Mouse (Mus musculus) forebrain, embryonic 11.5 days (tissue): ENCODE results near the gene Rsc1a1. TPM values are rescaled to one million over a fixed set of nuclear protein-coding genes. Genes with fewer than 3 reads are reported as not detected.

Experiments used
- ATAC-seq: fragments of 200-750 bp; cut with Nextera tagmentation; replicated peaks from 2 replicates; pipeline ENCODE4 v1.8.0; 2017; ENCODE audit warnings: moderate TSS enrichment; ENCODE audit not compliant: low FRiP score
- DNase-seq: peaks from one replicate; pipeline ENCODE4 v3.0.0-alpha.2; 2017; ENCODE audit warnings: low spot score
- H3K27ac ChIP-seq: fragments of 300-500 bp; sonication (generic); 2 replicates; pipeline ENCODE4 v1.5.1; 2014; ENCODE audit warnings: low read depth, low read length
- H3K27me3 ChIP-seq: fragments of 300-500 bp; sonication (generic); 2 replicates; pipeline ENCODE4 v1.6.1; 2014; ENCODE audit warnings: mild to moderate bottlenecking, low read length, mixed read lengths; ENCODE audit not compliant: control insufficient read depth, insufficient read depth
- H3K36me3 ChIP-seq: fragments of 300-500 bp; sonication (generic); 2 replicates; pipeline ENCODE4 v1.6.1; 2014; ENCODE audit warnings: mild to moderate bottlenecking, low read length, moderate library complexity, mixed read lengths; ENCODE audit not compliant: control insufficient read depth, insufficient read depth
- H3K4me1 ChIP-seq: fragments of 300-500 bp; sonication (generic); replicated peaks from 2 replicates; pipeline ENCODE4 v1.6.1; 2014; ENCODE audit warnings: low read length, mixed read lengths; ENCODE audit not compliant: control insufficient read depth, insufficient read depth
- H3K4me2 ChIP-seq: fragments of 300-500 bp; sonication (generic); 2 replicates; pipeline ENCODE4 v1.6.1; 2014; ENCODE audit warnings: low read depth, mild to moderate bottlenecking, low read length, moderate library complexity, mixed read lengths; ENCODE audit not compliant: severe bottlenecking
- H3K4me3 ChIP-seq: fragments of 300-500 bp; sonication (generic); 2 replicates; pipeline ENCODE4 v1.5.1; 2014; ENCODE audit warnings: low read depth, low read length
- H3K9ac ChIP-seq: fragments of 300-500 bp; sonication (generic); 2 replicates; pipeline ENCODE4 v1.6.1; 2014; ENCODE audit warnings: low read length
- H3K9me3 ChIP-seq: fragments of 300-500 bp; sonication (generic); 2 replicates; pipeline ENCODE4 v1.6.1; 2016; ENCODE audit warnings: low read length, mixed read lengths; ENCODE audit not compliant: control insufficient read depth
- WGBS: fragments of 180-500 bp; shearing (Covaris S2); extraction: QIAGEN DNeasy Blood & Tissue Kit; methylation state at CpG from one replicate; pipeline ENCODE4 v1.1.7; 2014; 5-methylcytosine and 5-hydroxymethylcytosine counted together
- polyA plus RNA-seq: library from polyadenylated mRNA; unstranded; fragments of >200 nt; fragmentation: Nextera tagmentation; extraction: Ambion mirVana; gene quantifications from 2 replicates; pipeline ENCODE4 v1.2.1, GENCODE M21; 2014

Gene Rsc1a1
- polyA plus RNA-seq, 1 experiment from 2014 or later = 2.4 TPM

DNA sequence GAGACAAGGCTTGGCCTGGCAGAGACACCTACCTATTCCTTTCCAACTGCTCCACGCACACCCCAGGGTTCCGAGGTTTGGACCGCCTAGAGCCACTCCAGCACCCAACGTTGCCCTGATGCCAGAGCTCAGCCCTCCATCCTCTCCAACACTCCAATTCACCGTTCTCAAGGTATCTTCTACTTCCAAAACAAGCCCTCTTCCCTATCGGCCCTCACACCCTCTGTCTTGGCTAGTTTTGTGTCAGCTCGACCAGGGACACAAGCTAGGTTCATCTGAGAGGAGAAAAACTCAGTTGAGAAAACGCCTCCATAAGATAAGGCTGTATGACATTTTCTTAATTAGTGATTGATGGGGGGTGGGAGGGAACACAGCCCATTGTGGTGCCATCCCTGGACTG is 20.6 kb downstream of the Rsc1a1 start, which contains the start of gene Plekhm2:
Plekhm2 (minus strand) TSS at position 101 of the 400 bp plus-strand sequence.
- H3K4me3 ChIP-seq = peak within 1 kb of the TSS; percentile 81
- no peaks in the 10 kb centered on the region for H3K27me3 ChIP-seq
- H3K4me2 ChIP-seq = peak within 1 kb of the TSS; percentile 90
- no peak; the same call in 1 of the 2 replicates for ATAC-seq
- peaks cover 11% of the 10 kb centered on the region for H3K4me1 ChIP-seq
- peak within 1 kb of the TSS; percentile 96 for H3K9ac ChIP-seq
- no peak for DNase-seq
- H3K36me3 ChIP-seq = no peaks in the 10 kb centered on the region
- H3K27ac ChIP-seq = no peak within 1 kb of the TSS
- H3K9me3 ChIP-seq = no peaks in the 10 kb centered on the region
- 74% methylated on average over 8 of the region's 8 CpGs for WGBS

DNA sequence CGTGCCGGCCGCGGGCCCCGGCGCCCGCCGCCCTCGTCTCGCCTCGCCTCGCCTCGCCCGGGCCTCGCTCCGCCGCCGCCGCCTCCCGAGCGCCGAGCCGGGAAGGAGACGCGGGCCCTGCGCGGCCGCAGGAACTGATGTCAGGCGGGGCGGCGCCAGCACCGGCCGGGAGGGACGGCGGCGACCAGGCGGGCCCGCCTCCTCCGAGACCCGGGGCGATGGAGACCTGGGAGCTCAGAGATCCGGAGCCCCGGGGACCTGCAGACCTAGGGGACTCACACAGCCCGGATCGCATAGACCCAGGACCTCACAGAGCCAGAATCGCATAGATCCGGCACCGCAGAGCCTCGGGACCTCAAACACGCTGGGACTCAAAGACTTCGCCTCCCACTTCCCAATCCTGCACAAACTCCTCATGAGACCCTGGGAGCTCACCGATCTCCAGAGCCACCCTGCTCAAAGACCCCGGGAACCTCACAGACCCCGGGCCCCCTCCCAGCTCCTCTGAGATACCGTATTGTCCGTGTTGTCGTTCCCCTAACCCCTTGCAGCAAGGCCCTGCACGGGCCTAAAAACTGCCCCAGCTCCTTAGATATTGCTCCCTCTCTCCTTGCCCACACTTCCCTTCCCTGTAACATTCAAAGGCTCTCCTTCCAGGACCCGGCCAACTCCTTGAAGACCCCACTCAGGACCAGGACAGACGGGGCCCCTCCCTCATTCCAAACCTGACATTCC is 21.2 kb downstream of the Rsc1a1 start:
- no peak overlapping the region for H3K27ac ChIP-seq
- no peaks in the 10 kb centered on the region for H3K27me3 ChIP-seq
- H3K4me3 ChIP-seq = peak overlapping the region; percentile 81
- 1% methylated on average over 59 of the region's 60 CpGs for WGBS
- no peaks in the 10 kb centered on the region for H3K9me3 ChIP-seq
- ATAC-seq = peak; percentile 76
- DNase-seq = peak; percentile 82
- peaks cover 11% of the 10 kb centered on the region for H3K4me1 ChIP-seq
- peak overlapping the region; percentile 90 for H3K4me2 ChIP-seq
- no peaks in the 10 kb centered on the region; the same call in 1 of the 2 replicates for H3K36me3 ChIP-seq
- peak overlapping the region; percentile 96 for H3K9ac ChIP-seq

DNA sequence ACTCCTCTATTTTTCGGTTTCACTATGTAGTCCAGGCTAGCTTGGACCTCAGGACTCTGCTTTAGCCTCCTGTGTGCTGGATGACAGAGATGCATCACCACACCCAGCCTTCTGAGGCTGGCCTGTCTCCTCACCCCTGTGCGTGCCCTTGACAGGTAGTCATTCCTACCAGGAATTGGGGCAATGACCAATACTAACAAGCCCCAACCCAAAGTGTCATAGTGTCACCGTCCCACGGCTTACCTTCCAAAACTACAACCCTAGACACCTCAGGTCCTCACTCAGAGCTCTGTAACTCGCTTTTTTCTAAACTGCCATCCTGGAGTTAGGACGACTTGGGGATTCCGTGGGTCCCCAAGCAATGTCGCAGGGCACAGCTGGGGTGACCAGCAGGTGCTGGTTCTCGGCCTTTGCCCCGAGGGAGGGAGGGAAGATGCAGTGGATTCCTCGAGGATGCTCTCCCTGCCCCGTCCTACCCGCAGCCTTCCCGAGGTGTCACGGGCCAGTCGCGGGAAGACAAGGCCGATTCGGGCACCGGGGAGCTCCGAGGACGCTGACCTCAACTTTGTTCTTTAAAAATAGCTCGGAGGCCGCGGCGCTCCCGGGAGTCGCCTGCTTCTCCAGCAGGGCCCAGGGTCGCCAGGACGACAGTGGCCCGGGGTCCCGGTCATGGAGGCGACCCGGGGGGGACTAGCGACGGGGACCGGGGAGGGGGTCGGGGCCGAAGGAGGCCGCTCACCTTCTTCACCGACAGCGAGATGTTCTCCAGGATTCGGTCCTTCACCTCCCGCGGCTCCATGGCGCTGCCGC is 22.1 kb downstream of the Rsc1a1 start:
- Histone ChIP-seq H3K36me3 (no peaks in the 10 kb centered on the region; the same call in 1 of the 2 replicates), H3K9me3 (no peaks in the 10 kb centered on the region), H3K4me2 (peak overlapping the region; percentile 90), H3K9ac (peak overlapping the region; percentile 96), H3K4me1 (peaks cover 11% of the 10 kb centered on the region), H3K27me3 (no peaks in the 10 kb centered on the region), H3K4me3 (peak overlapping the region; percentile 81), H3K27ac (no peak overlapping the region)
- peak; percentile 69 for DNase-seq
- 4% methylated on average over 46 of the region's 47 CpGs for WGBS
- peak; percentile 20; the same call in 1 of the 2 replicates for ATAC-seq

DNA sequence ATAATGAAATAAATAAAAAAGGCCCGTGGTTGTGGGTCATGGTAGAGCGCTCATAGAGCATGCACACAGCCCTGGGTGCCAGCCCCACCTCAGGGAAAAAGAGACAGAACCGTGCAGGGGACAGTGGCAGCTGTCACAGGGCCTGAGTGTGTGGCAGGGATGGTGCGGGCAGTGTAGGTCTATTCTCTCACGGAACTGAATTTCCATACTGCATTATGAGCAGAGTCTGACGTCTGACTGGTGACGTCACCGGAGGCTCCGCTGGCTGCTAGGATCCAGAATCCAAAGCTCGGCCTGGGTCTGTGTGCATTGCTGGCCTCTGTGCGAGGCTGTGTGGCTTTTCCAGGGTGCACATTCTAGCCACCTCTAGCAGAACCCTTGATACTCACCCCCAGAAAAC is 24.5 kb downstream of the Rsc1a1 start:
- H3K9ac ChIP-seq = no peak overlapping the region
- WGBS = 92% methylated on average over 11 of the region's 11 CpGs
- no peak overlapping the region for H3K4me2 ChIP-seq
- no peak for DNase-seq
- no peaks in the 10 kb centered on the region for H3K9me3 ChIP-seq
- ATAC-seq = no peak
- no peaks in the 10 kb centered on the region; the same call in 1 of the 2 replicates for H3K36me3 ChIP-seq
- no peaks in the 10 kb centered on the region for H3K27me3 ChIP-seq
- H3K4me1 ChIP-seq = peaks cover 11% of the 10 kb centered on the region
- H3K4me3 ChIP-seq = no peak overlapping the region
- H3K27ac ChIP-seq = no peak overlapping the region

DNA sequence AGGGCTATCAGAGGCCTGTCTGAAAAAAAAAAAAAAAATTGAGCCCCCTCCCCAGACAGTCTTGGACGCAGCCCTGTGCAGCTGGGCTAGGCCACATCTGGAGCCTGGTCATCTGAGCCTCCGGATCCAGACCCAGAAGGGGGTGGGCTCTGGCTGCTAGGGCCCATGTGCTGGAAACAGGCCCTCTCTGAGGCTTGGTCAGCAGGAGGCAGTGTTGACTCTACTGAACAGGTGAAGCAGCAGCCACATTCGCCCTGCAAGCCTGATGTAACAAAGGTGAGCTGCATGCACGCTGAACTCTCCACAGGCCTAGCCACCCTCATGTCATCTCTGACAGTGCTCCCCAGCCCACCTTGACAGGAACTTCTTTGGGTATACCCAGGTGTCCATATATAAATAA is 25.7 kb downstream of the Rsc1a1 start:
- Histone ChIP-seq H3K4me3 (no peak overlapping the region), H3K27me3 (no peaks in the 10 kb centered on the region), H3K4me1 (peaks cover 9% of the 10 kb centered on the region), H3K9ac (no peak overlapping the region), H3K36me3 (no peaks in the 10 kb centered on the region; the same call in 1 of the 2 replicates), H3K27ac (no peak overlapping the region), H3K9me3 (no peaks in the 10 kb centered on the region), H3K4me2 (no peak overlapping the region)
- DNase-seq = no peak
- ATAC-seq = no peak
- WGBS = 68% methylated on average over 4 of the region's 4 CpGs

DNA sequence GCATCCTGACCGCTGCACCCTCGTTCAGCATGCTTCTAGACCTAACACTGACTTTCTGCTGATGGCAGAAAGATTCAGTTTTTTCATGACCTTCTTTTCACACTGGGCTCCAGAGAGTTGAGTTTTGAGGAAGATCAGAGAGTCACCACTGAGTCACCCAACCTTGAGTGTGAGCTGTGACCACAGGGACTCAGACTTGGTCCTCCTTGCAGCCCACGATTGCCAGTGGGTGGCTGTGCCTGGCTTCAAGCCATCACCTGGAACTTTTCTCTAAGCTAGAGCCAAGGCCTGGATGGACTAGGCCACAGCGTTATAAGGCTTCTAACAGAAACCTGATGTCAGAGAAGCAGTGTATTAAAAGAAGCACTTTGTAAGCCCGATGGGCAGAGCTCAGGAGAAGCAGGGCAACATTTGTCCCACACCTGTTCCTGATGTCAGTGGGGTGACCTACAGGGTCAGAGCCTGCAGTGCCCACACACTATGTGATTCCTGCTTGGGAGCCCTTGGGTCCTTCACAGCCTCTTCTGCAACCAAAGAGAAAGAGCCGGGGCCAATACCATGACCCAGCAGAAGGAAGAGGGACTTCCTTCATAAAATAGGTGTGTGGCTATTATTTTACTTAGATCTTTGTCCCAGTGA is 26.4 kb downstream of the Rsc1a1 start:
- peaks cover 5% of the 10 kb centered on the region for H3K4me1 ChIP-seq
- no peak for ATAC-seq
- DNase-seq = no peak
- H3K9ac ChIP-seq = no peak overlapping the region
- H3K4me3 ChIP-seq = no peak overlapping the region
- WGBS = 93% methylated on average over 6 of the region's 6 CpGs
- no peak overlapping the region for H3K4me2 ChIP-seq
- no peaks in the 10 kb centered on the region for H3K9me3 ChIP-seq
- H3K36me3 ChIP-seq = no peaks in the 10 kb centered on the region; the same call in 1 of the 2 replicates
- no peak overlapping the region for H3K27ac ChIP-seq
- no peaks in the 10 kb centered on the region for H3K27me3 ChIP-seq

DNA sequence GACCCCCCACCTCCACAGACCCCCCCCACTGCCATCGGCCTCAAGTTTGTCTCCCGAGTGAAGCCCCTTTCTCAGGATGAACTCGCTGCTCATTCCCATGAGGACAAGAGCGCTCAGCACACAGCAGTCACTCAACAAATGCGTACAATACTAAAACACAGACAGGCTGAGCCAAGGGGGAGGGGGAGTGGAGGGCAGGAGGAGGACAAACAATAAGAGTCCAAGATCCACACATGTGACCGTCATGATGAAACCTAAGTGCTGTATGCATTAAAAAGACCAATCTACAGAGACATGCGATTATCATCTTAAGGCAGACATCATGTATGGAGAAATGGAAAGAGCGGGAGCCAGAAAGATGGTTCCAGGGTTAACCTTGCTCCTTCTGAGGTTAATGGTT is 28.5 kb downstream of the Rsc1a1 start:
- H3K9me3 ChIP-seq = no peaks in the 10 kb centered on the region
- no peak overlapping the region for H3K27ac ChIP-seq
- no peaks in the 10 kb centered on the region for H3K27me3 ChIP-seq
- no peak overlapping the region for H3K4me3 ChIP-seq
- no peaks in the 10 kb centered on the region; the same call in 1 of the 2 replicates for H3K36me3 ChIP-seq
- no peak overlapping the region for H3K4me2 ChIP-seq
- WGBS = 89% methylated on average over 8 of the region's 8 CpGs
- H3K4me1 ChIP-seq = no peaks in the 10 kb centered on the region
- DNase-seq (no peak), ATAC-seq (no peak)
- H3K9ac ChIP-seq = no peak overlapping the region

DNA sequence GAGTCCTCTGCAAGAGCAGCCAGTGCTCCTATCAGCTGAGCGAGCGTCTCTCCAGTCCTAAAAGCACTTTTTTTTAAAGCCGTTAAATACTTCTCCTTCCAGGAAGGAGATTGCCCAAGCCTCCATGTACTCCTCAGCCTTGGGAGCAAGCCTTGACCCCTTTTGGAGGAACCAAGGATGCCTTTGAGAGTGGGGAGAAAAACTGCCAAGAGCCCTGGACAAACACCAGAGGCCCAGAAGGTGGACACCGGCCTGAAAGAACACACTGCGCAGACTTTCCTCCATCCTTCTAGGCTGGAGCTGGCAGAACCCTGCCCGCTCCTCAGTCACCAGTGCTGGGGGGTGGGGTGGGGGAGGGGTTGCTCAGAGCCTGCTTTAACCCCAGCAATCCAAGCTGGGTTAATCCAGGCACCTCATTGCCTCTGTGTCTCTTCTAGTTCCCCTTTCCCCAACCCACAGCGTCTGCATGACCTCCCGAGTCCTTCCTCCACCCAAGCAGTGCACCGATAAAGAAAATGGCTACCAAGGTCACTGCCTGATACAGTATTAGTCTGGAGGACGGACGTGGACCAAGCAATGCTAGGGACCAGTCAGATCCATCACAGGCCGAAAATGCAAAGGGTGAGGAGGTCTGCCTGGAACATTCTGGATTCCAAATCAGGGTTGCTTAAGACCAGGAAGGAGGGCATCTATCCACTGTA is 29.3 kb downstream of the Rsc1a1 start:
- 90% methylated on average over 12 of the region's 12 CpGs for WGBS
- H3K4me2 ChIP-seq = no peak overlapping the region
- no peak overlapping the region for H3K4me3 ChIP-seq
- H3K9me3 ChIP-seq = no peaks in the 10 kb centered on the region
- DNase-seq (no peak), ATAC-seq (no peak)
- H3K4me1 ChIP-seq = no peaks in the 10 kb centered on the region
- no peak overlapping the region for H3K9ac ChIP-seq
- H3K36me3 ChIP-seq = no peaks in the 10 kb centered on the region; the same call in 1 of the 2 replicates
- no peaks in the 10 kb centered on the region for H3K27me3 ChIP-seq
- H3K27ac ChIP-seq = no peak overlapping the region
